Mouse (Mus musculus) cerebellum, adult 9-10 months (tissue): ENCODE measurements at regions not wholly inside any gene's neighbourhood (a gene's known extent, or its start where the extent isn't known, plus 50 kb on each side); places are given as distances from the start of the nearest gene placed in this dataset.
"Not testable (repeated sequence)": the region's sequence is repeated elsewhere in the genome, so short reads cannot be mapped to it uniquely, and the experiment has no call there.

ENCODE experiments used
- DNase-seq: peaks from one replicate; pipeline ENCODE4 v3.0.0; 2022

DNA sequence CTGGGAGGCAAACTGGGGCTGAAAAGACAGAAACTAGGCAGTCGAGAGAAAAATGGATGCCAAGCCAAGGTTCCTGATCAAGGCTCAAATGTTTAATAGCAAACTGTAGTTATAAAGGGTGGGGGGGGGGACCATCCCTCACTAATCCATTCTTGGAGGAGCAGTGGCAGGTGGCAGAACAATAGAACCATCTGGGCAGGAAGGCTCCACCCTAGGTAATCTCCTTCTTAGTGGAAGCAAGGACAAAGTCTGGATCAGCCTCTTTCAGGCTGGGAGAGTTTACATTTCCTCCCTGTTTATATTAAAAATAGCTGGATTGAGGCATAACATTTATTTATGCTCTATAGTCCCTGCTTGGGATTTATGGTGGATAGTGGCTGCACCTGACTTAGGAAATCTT is 180.8 kb downstream of the Cdh9 start:
- no peak for DNase-seq

DNA sequence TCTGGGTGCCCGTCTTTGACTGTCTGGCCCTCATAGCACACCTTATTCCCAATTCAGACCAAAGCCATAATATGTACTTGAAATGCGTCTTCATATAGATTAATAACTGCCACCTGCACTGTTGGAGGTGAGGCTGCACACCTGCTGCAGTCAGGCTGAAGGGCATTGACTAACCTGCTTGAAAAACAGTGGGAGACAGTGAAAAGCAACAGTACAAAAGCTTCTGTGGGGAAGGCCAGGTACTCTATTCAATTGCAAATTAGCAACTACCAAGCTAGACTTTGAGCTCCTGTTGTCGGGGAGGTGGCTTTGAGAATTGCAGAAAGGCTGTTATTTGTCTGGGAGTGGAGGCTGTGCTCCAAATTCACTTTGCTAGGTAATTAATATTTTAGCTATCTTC is 181.4 kb downstream of the Cdh9 start:
- DNase-seq: not testable (repeated sequence)

DNA sequence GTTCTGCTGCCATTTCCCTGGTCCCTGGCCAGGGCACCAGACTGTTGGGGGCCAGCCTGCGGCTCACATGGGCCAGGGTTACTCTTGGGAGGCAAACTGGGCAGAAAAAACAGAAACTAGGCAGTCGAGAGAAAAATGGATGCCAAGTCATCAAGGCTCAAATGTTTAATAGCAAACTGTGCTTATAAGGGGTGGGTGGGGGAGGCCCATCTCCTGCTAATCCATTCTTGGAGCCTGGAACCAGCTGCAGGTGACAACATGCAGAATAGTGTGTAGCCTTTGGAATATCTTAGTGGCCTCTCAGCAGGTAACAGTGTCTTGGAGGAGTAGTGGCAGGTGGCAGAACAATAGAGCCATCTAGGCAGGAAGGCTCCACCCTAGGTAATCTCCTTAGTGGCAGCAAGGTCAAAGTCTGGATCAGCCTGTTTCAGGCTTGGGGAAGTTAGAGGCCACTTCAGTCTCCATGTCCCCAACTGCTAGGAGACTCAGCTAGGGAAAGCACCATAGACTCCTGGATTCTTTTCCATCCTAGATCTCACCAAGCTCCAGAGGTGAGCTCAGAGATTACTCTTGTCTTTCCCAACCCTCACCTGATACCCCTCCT is 186.5 kb downstream of the Cdh9 start:
- no peak for DNase-seq

DNA sequence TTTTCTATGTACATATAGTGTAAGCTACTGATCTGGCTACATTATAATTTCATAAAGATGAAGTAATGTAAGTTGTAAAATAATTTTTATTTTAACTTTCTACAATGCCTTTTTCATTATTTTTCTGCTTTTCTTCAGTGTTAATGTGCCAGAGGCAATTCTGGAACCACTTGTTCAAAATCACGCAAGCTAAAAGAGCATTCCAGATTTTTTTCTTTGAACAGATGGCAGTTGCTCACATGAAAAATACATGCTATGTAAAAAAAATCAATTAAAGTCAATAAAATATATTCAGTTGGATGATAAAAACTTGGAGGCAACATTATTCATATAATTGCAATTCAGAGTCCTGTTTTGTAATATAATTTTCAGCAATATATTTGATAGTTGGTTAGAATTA is 194.7 kb downstream of the Cdh9 start:
- no peak for DNase-seq

- no peak for DNase-seq
Observed at GRCm38 (mm10) chr15:16933137-16933677, 204.7 kb downstream of the Cdh9 start.

- DNase-seq: no peak
Observed at GRCm38 (mm10) chr15:16934438-16934837, 205.9 kb downstream of the Cdh9 start.

DNA sequence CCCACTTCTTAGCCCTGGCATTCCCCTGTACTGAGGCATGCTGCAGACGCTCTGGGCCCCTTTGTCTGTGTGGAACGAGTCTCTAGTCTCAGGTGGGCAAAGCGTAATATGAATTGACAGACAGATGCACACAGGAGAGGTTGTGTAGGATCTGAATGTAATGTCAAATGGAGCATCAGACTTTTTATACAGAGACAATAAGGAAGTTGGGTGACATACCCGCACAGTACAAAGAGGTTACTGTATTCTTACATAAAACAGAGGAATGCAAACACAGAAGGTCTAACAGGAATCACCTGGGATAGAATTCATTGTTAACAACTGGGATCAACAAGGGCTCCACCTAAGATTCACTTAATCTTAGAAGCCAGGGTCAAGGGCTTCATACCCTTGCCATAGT is 247.3 kb downstream of the Cdh9 start:
- not testable (repeated sequence) for DNase-seq

- no peak for DNase-seq
Observed at GRCm38 (mm10) chr15:16990848-16991247, 262.3 kb downstream of the Cdh9 start.

DNA sequence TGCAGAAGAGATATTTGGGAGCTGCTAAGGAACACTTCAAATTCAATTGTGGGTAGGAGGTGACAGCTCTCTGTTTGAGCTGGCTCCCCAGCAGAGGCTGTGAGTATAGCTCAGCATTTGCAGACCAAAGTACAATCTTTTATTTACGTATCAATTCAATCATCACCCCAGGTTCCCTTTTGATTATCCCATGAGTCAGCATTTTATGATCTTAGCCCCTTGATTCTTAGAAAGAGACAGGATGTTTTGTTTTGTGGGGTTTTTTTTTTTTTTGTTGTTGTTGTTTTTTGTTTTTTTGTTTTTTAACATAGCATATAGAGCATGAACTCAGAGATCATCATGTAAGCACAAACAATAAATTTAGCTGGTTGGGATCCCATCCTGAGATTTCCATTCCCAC is 267.1 kb downstream of the Cdh9 start:
- DNase-seq: no peak

- no peak for DNase-seq
Observed at GRCm38 (mm10) chr15:17006139-17006538, 277.6 kb downstream of the Cdh9 start.

GRCm38 (mm10) chr15:17007811-17008210 is 279.3 kb downstream of the Cdh9 start:
- no peak for DNase-seq

DNA sequence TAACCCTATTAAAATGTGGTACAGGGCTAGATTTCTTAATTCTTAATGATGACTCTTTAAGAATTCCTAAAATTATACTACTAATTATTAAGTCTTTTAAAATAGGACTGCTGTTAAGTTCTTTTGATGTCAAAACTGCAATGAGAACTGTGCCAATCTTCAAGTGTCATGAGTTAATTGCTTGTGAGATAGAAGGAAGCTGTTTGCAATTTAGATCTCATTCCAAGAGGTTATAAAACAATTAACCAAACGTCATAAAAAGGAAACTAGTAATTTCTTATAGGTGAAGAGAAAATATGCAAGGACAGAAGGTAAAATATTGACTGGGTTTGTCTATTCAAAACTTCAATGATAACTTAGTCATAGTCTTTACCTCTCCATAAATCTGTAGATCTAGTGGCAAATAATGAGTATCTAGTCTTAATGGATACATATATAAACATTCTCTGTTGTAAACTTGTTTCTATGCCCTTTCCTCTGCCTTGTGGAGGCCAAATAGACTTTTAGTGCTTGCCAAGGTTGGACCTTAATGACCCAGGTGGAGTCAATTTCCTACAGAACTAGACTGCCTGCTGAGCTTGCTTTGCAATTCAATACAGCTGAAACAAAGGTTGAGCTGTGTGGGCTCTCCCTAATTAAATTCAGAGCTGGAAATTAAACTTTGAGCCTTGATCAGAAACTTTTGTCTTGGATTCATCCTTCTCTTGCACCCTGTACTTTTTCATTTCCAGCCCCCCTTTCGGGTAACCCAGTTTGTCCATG is 320.5 kb downstream of the Cdh9 start:
- DNase-seq: no peak

DNA sequence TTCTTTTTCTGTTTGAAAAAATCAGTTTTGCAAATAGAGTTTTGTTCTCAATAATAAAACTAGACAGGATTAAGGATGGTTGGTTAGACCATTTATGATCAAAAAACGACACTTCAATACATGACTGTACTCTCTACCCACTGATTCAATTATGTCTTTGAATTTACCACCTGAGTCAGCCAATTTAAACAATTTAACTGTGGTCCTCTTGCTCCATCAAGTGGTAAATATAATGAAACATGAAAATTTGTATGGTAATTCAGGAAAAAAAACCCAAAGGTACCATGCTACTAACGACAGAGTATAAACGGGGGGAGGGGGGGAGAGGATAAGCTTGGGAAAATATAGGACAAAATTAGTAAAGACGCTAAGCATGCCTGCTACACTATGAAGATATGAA is 341.2 kb downstream of the Cdh9 start:
- DNase-seq: no peak

GRCm38 (mm10) chr15:17084030-17084429 is 355.5 kb downstream of the Cdh9 start:
- no peak for DNase-seq

GRCm38 (mm10) chr15:17088644-17089228 is 360.2 kb downstream of the Cdh9 start:
- no peak for DNase-seq

GRCm38 (mm10) chr15:17098927-17099326 is 370.4 kb downstream of the Cdh9 start:
- DNase-seq: peak; percentile 5

DNA sequence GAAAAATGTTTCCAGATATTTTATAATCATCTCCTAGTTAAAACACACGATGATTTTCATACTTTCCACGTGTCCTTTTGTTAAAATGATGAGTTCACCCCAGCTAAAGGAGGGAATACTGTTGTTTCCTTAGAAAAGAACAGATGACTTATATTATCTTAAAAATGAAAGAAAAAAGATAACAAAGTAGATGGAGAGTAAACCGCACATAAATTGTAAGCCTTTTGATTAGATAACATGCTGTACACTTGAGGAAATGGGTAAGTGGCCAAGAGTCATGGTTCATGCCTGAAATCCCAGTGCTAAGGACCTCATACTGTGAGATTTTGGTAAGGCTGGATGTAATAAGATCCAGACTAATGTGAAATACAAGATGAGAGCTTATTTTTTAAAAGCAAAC is 372.6 kb downstream of the Cdh9 start:
- no peak for DNase-seq

DNA sequence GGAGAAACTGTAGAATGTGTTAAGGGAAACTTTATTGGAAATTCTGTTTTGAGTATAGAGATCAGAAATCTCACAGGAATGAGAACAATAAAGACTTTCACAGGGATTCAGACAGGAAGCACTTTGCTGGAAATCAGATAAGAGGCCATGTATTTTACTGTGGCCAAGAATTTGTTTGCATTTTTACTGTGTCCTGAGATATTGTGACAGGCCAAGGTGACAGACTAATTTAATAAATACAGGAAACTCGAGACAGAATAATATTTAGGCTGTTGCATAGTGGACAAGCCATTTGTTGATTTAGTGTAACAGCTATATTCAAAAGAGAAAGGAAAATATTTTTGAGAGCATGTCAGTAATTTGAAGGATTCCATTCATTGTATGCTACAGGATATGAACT is 407.2 kb downstream of the Cdh9 start:
- DNase-seq: no peak

DNA sequence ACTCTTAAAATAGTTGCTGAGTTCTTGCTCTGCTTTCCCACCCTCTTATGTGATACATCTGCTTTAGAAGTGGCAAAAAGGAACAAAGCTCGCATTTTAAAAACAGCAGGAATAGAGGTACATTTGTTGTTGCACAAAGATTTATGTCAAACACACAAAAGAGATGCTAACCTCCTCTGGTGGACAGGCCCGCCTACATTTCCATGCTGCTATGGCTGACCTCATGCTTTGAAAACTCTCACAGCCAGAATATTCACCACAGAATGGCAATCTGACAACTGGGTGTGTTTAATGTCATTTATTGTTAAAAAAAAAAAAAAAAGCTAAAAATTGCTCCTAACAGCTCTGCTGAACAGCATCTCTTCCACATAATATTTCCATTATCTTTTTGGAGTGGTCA is 451.6 kb downstream of the Cdh9 start:
- DNase-seq: no peak

GRCm38 (mm10) chr15:17181358-17182022 is 452.9 kb downstream of the Cdh9 start:
- no peak for DNase-seq

DNA sequence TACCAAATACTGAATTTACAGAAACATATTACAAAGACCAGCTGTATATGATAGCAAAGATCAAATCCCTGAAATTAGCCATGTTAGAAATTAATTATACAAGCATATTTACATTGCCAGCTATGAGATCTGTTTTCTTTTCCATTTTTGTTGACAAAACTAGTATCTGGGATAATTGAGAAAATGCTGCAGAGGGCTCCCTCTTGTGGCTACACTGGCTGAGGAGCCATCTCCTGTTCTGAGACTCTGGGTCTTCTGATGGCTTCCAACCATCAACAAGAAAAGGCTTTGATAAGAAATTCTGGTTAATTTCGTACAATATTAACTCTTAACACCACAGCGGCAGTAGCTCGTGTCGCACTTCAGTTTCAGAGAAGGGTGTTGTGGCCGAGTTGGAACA is 466.9 kb downstream of the Cdh9 start:
- DNase-seq: no peak

DNA sequence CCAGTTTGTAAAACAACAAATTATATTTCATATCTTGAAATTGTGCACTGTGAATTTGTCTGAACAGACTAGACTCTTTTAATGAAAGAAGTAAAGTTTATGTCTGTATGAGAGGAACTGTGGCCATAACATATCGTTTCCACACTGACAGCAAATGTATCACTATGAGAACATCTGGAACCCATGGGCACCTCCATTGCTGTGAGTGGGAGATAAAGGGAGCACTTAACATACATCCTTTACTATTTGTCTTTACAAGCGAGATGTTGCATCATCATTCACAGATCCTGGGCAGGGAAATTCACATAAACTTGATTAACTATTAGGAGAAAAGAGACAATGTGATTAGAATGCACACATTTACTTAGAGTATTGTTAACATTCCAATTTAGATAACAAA is 476.2 kb downstream of the Cdh9 start:
- no peak for DNase-seq

- no peak for DNase-seq
Observed at GRCm38 (mm10) chr15:17245096-17245495, 516.5 kb downstream of the Cdh9 start.

DNA sequence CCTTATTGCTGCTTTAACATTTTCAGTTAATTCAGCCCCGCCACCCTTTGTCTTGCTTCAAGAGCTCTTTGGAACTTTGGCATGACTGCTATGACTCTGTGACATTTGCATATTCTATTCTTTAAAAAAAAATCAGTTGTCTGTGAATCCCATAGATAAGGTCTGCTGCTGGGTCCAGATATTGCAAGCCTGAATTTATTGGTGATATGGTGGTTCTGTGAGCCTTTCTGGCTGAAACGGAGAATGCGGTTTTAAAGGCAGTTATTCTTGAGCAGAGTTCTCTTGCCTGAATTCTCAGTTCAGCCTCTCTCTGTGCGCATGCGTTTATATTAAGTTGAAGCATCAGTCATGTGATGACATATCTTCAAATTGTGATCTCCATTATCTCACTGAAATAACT is 560.7 kb downstream of the Cdh9 start:
- no peak for DNase-seq
